Mouse (Mus musculus): Measurements from ENCODE around the gene Calm2.

GRCm38 (mm10) chr17:87474501-87474795 is 27.7 kb upstream of the Calm2 start:
- no peak for TF ChIP-seq GATA1 (IDR thresholded peaks at IDR 0.05; ENCODE audit: low read length)
- TF ChIP-seq TAL1 (IDR thresholded peaks at IDR 0.05; ENCODE audit: low read length) = no peak
